Mouse (Mus musculus) liver, embryonic 14.5 days (tissue): ENCODE data around the gene Zfp518b. TPM values are rescaled to one million over a fixed set of nuclear protein-coding genes. Genes with fewer than 3 reads are reported as not detected.
A peak's percentile ranks its signal among the peaks of the same experiment; 100 is the strongest.

Source experiments
- ATAC-seq: fragments of 200-750 bp; cut with Nextera tagmentation; 2 replicates; pipeline ENCODE4 v1.8.0; 2017; ENCODE audit warnings: moderate number of reproducible peaks, mild to moderate bottlenecking, moderate library complexity; ENCODE audit not compliant: insufficient read depth
- DNase-seq, 3 experiments: peaks; one replicate each; pipeline ENCODE4 v3.0.0-alpha.2; 2012 to 2013; ENCODE audit warnings: low read depth in 3 of 3, low spot score in 3 of 3
- H3K27ac ChIP-seq: fragments of 300-500 bp; sonication (generic); 2 replicates; pipeline ENCODE4 v1.5.1; 2014; ENCODE audit warnings: moderate library complexity, mild to moderate bottlenecking, control low read depth, inconsistent platforms
- H3K27me3 ChIP-seq: fragments of 300-500 bp; sonication (generic); 2 replicates; pipeline ENCODE4 v1.6.1; 2014; ENCODE audit warnings: mild to moderate bottlenecking, low read length, moderate library complexity; ENCODE audit not compliant: control insufficient read depth, insufficient read depth
- H3K36me3 ChIP-seq: fragments of 300-500 bp; sonication (generic); replicated peaks from 2 replicates; pipeline ENCODE4 v1.6.1; 2014; ENCODE audit warnings: low read depth; ENCODE audit not compliant: control insufficient read depth, insufficient read depth
- H3K4me1 ChIP-seq, 2 experiments: fragments of 200-500 bp in 1 of 2; fragments of 300-500 bp in 1 of 2; sonication (generic) in 1 of 2; replicated peaks; 2 replicates each; pipeline ENCODE4 v1.6.1; 2012 to 2014; ENCODE audit warnings: antibody characterized with exemption in 1 of 2, inconsistent platforms in 1 of 2, low read length in 1 of 2; ENCODE audit not compliant: control insufficient read depth in 2 of 2, insufficient read depth in 2 of 2
- H3K4me2 ChIP-seq: fragments of 300-500 bp; sonication (generic); 2 replicates; pipeline ENCODE4 v1.6.1; 2014; ENCODE audit warnings: low read depth, mild to moderate bottlenecking, control low read depth, moderate library complexity
- H3K4me3 ChIP-seq, 2 experiments: fragments of 200-500 bp in 1 of 2; fragments of 300-500 bp in 1 of 2; sonication (generic) in 1 of 2; 2 replicates each; pipeline ENCODE4 v1.5.1; 2012 to 2014; ENCODE audit warnings: low read depth in 2 of 2, low read length in 2 of 2, mild to moderate bottlenecking in 2 of 2, control low read depth in 1 of 2, inconsistent platforms in 1 of 2, moderate library complexity in 1 of 2; ENCODE audit not compliant: insufficient read depth in 1 of 2
- H3K9ac ChIP-seq: fragments of 300-500 bp; sonication (generic); replicated peaks from 2 replicates; pipeline ENCODE4 v1.6.1; 2014; ENCODE audit warnings: mild to moderate bottlenecking, control low read depth, moderate library complexity
- H3K9me3 ChIP-seq: fragments of 300-500 bp; sonication (generic); 2 replicates; pipeline ENCODE4 v1.6.1; 2016; ENCODE audit warnings: low read length, mixed read lengths; ENCODE audit not compliant: control insufficient read depth
- CTCF ChIP-seq: IDR thresholded peaks from 2 replicates; pipeline ENCODE4 v1.5.1; 2016; ENCODE audit warnings: antibody characterized with exemption, low read depth, control low read depth
- EP300 ChIP-seq: IDR thresholded peaks from 2 replicates; pipeline ENCODE4 v1.6.1; 2016; ENCODE audit warnings: antibody characterized with exemption, low read depth
- WGBS: fragments of 180-500 bp; shearing (Covaris S2); extraction: QIAGEN DNeasy Blood & Tissue Kit; methylation state at CpG from one replicate; pipeline ENCODE4 v1.1.7; 2014; ENCODE audit not compliant: insufficient replicate concordance; 5-methylcytosine and 5-hydroxymethylcytosine counted together
- polyA plus RNA-seq, 2 experiments: library from polyadenylated mRNA; depleted of rRNA in 1 of 2; stranded (reverse) in 1 of 2; unstranded in 1 of 2; fragments of >200 nt; fragmentation: Nextera tagmentation in 1 of 2; extraction: Ambion mirVana in 1 of 2; gene quantifications; 2 replicates each; pipeline versions ENCODE4 v1.2.1 to v1.2.3; 2012 to 2014

The Zfp518b gene
- 0.44 and 0.67 TPM in 2 replicates for polyA plus RNA-seq (2012; rRNA removed)
- polyA plus RNA-seq (2014; fragmentation: Nextera tagmentation; extraction: Ambion mirVana), result 1.2 and 2.0 TPM in 2 replicates

- Histone ChIP-seq H3K9ac (peak within 1 kb of the TSS; percentile 54), H3K36me3 (no peaks in the 10 kb centered on the region), H3K4me2 (peak within 1 kb of the TSS; percentile 73), H3K4me1 (peaks cover 0 to 6% of the 10 kb centered on the region in 2 experiments; a peak in 1 of 4 replicates), H3K9me3 (no peaks in the 10 kb centered on the region), H3K27me3 (peaks cover 3% of the 10 kb centered on the region; the same call in 1 of the 2 replicates), H3K4me3 (peak within 1 kb of the TSS; percentile 62 to 63), H3K27ac (no peak within 1 kb of the TSS)
- ATAC-seq (peak; percentile 84), DNase-seq (peak; percentile 13 to 26 (median 14))
- WGBS, result under 1% methylated on average over 88 of the region's 89 CpGs
- no peak for TF ChIP-seq CTCF
- no peak for TF ChIP-seq EP300
Observed at GRCm38 (mm10) chr5:38684164-38684911, at the start of gene Zfp518b. Zfp518b (minus strand) TSS chr5:38684826.

GRCm38 (mm10) chr5:38708940-38709581 is 24.4 kb upstream of the Zfp518b start:
- ATAC-seq, result no peak
- TF ChIP-seq EP300 (no peak), CTCF (no peak)
- Histone ChIP-seq H3K4me1 (no peaks in the 10 kb centered on the region), H3K4me3 (no peak overlapping the region), H3K9ac (no peak overlapping the region), H3K27ac (no peak overlapping the region), H3K36me3 (no peaks in the 10 kb centered on the region), H3K4me2 (no peak overlapping the region), H3K9me3 (no peaks in the 10 kb centered on the region), H3K27me3 (no peaks in the 10 kb centered on the region)
- no peak for DNase-seq
- 54% methylated on average over 11 of the region's 11 CpGs for WGBS

GRCm38 (mm10) chr5:38707364-38708075 is 22.9 kb upstream of the Zfp518b start:
- H3K9me3 ChIP-seq, result no peaks in the 10 kb centered on the region
- ATAC-seq, result no peak
- WGBS, result 59% methylated on average over 7 of the region's 7 CpGs

GRCm38 (mm10) chr5:38702941-38703340 is 18.3 kb upstream of the Zfp518b start:
- no peak for ATAC-seq
- no peaks in the 10 kb centered on the region for H3K27me3 ChIP-seq
- TF ChIP-seq EP300 (no peak), CTCF (no peak)
- no peak overlapping the region for H3K4me2 ChIP-seq
- 77% methylated on average over 6 of the region's 6 CpGs for WGBS
- no peak for DNase-seq
- H3K9ac ChIP-seq, result no peak overlapping the region
- H3K4me3 ChIP-seq, result no peak overlapping the region
- no peaks in the 10 kb centered on the region for H3K9me3 ChIP-seq
- H3K27ac ChIP-seq, result no peak overlapping the region
- no peaks in the 10 kb centered on the region for H3K4me1 ChIP-seq
- H3K36me3 ChIP-seq, result no peaks in the 10 kb centered on the region

More at GRCm38 (mm10) chr5:38707364-38708075, 22.9 kb upstream of the Zfp518b start:
- DNase-seq, result no peak
- TF ChIP-seq EP300 (no peak), CTCF (no peak)
- no peak overlapping the region for H3K4me2 ChIP-seq
- H3K4me3 ChIP-seq, result no peak overlapping the region
- no peak overlapping the region for H3K9ac ChIP-seq
- no peaks in the 10 kb centered on the region for H3K4me1 ChIP-seq
- H3K27me3 ChIP-seq, result no peaks in the 10 kb centered on the region
- no peaks in the 10 kb centered on the region for H3K36me3 ChIP-seq
- H3K27ac ChIP-seq, result no peak overlapping the region
